Mouse (Mus musculus) lung, adult 2 months (tissue): Measurements from ENCODE around the gene Gmfg. TPM values are rescaled to one million over a fixed set of nuclear protein-coding genes. Genes with fewer than 3 reads are reported as not detected.

Source experiments
- DNase-seq: peaks from one replicate; pipeline ENCODE4 v3.0.0; 2022
- H3K4me1 ChIP-seq: fragments of 200-500 bp; 2 replicates; pipeline ENCODE4 v1.6.1; 2011; ENCODE audit warnings: low read length; ENCODE audit not compliant: control insufficient read depth, insufficient read depth
- H3K4me3 ChIP-seq: fragments of 200-500 bp; replicated peaks from 2 replicates; pipeline ENCODE3; 2011; ENCODE audit warnings: low read depth, mild to moderate bottlenecking, control low read depth, low read length; ENCODE audit errors: extremely low read depth
- CTCF ChIP-seq: fragments of 200-500 bp; IDR thresholded peaks from 2 replicates; pipeline ENCODE4 v1.5.1; 2011; ENCODE audit warnings: mild to moderate bottlenecking, low read length, control low read depth; ENCODE audit not compliant: insufficient read depth
- POLR2A ChIP-seq: fragments of 200-500 bp; IDR thresholded peaks from 2 replicates; pipeline ENCODE4 v1.6.1; 2011; ENCODE audit warnings: low read depth, mild to moderate bottlenecking, control low read depth, low read length, borderline replicate concordance; ENCODE audit errors: extremely low read depth
- WGBS: fragments of 180-500 bp; shearing (Covaris S2); methylation state at CpG from one replicate; pipeline ENCODE4 v1.1.7; 2018; 5-methylcytosine and 5-hydroxymethylcytosine counted together
- polyA plus RNA-seq: library from polyadenylated mRNA; depleted of rRNA; stranded (reverse); fragments of >200 nt; gene quantifications from 2 replicates; pipeline ENCODE4 v1.2.3, GENCODE M21; 2012; rRNA removed

Gmfg gene
- 24.2 and 24.3 TPM in 2 replicates for polyA plus RNA-seq

GRCm38 (mm10) chr7:28436932-28437570, at the start of gene Gmfg:
TSS of gene Gmfg (plus strand) at chr7:28437447.
- H3K4me1 ChIP-seq: peaks cover 10% of the 10 kb centered on the region; the same call in 1 of the 2 replicates
- TF ChIP-seq CTCF (peak; percentile 76), POLR2A (peak; percentile 68; the same call in 1 of the 2 replicates)
- DNase-seq: peak; percentile 81
- WGBS: 4% methylated on average over 16 of the region's 16 CpGs
- H3K4me3 ChIP-seq: peak within 1 kb of the TSS; percentile 88

- H3K4me3 ChIP-seq: no peak overlapping the region
- TF ChIP-seq POLR2A (no peak), CTCF (no peak)
- 95% methylated on average over 3 of the region's 3 CpGs for whole genome bisulfite sequencing
- H3K4me1 ChIP-seq: peaks cover 15% of the 10 kb centered on the region
- DNase-seq: no peak
Observed at GRCm38 (mm10) chr7:28390331-28390730, 46.9 kb upstream of the Gmfg start.

GRCm38 (mm10) chr7:28392429-28393271, 44.6 kb upstream of the Gmfg start, which contains the start of the genes Med29 and Paf1:
TSS of gene Med29 (minus strand) at chr7:28392708.
TSS of gene Paf1 (plus strand) at chr7:28392951.
- peak; percentile 93 for DNase-seq
- H3K4me3 ChIP-seq: peak within 1 kb of the TSS; percentile 81
- TF ChIP-seq POLR2A: peak; percentile 99
- no peak for TF ChIP-seq CTCF
- peaks cover 10% of the 10 kb centered on the region; the same call in 1 of the 2 replicates for H3K4me1 ChIP-seq
- under 1% methylated on average over 58 of the region's 58 CpGs for WGBS

- Histone ChIP-seq H3K4me3 (peak overlapping the region; percentile 81), H3K4me1 (peaks cover 10% of the 10 kb centered on the region; the same call in 1 of the 2 replicates)
- 6% methylated on average over 22 of the region's 22 CpGs for WGBS
- DNase-seq: no peak
- no peak for TF ChIP-seq POLR2A
- TF ChIP-seq CTCF: no peak
Observed at GRCm38 (mm10) chr7:28393272-28393951, 43.8 kb upstream of the Gmfg start.

- WGBS: 98% methylated on average over 4 of the region's 4 CpGs
- TF ChIP-seq POLR2A (no peak), CTCF (no peak)
- Histone ChIP-seq H3K4me1 (peaks cover 10% of the 10 kb centered on the region; the same call in 1 of the 2 replicates), H3K4me3 (no peak overlapping the region)
- DNase-seq: no peak
Observed at GRCm38 (mm10) chr7:28395425-28395824, 41.8 kb upstream of the Gmfg start.

GRCm38 (mm10) chr7:28398000-28398399, 39.2 kb upstream of the Gmfg start:
- Histone ChIP-seq H3K4me3 (no peak overlapping the region), H3K4me1 (peaks cover 5% of the 10 kb centered on the region; the same call in 1 of the 2 replicates)
- 56% methylated on average over 3 of the region's 3 CpGs for WGBS
- TF ChIP-seq POLR2A (no peak), CTCF (no peak)
- no peak for DNase-seq

- Histone ChIP-seq H3K4me1 (peaks cover under 1% of the 10 kb centered on the region; the same call in 1 of the 2 replicates), H3K4me3 (no peak overlapping the region)
- DNase-seq: no peak
- no peak for TF ChIP-seq POLR2A
- TF ChIP-seq CTCF: no peak
- 87% methylated on average over 10 of the region's 10 CpGs for WGBS
Observed at GRCm38 (mm10) chr7:28398696-28399340, 38.4 kb upstream of the Gmfg start.

- no peak overlapping the region for H3K4me3 ChIP-seq
- DNase-seq: no peak
- TF ChIP-seq CTCF: no peak
- no peak for TF ChIP-seq POLR2A
- 96% methylated on average over 1 of the region's 1 CpGs for WGBS
- no peaks in the 10 kb centered on the region for H3K4me1 ChIP-seq
Observed at GRCm38 (mm10) chr7:28401030-28401429, 36.2 kb upstream of the Gmfg start.

GRCm38 (mm10) chr7:28401942-28402341, 35.3 kb upstream of the Gmfg start:
- 78% methylated on average over 3 of the region's 3 CpGs for WGBS
- DNase-seq: no peak
- Histone ChIP-seq H3K4me3 (no peak overlapping the region), H3K4me1 (no peaks in the 10 kb centered on the region)
- TF ChIP-seq CTCF: no peak
